Mouse (Mus musculus) embryonic facial prominence, embryonic 13.5 days (tissue): Measurements from ENCODE around the gene Dnttip1. TPM values are rescaled to one million over a fixed set of nuclear protein-coding genes. Genes with fewer than 3 reads are reported as not detected.
"Not testable (repeated sequence)": the region's sequence is repeated elsewhere in the genome, so short reads cannot be mapped to it uniquely, and the experiment has no call there.

Source experiments
- ATAC-seq: fragments of 200-750 bp; cut with Nextera tagmentation; 2 replicates; pipeline ENCODE4 v1.8.0; 2017; ENCODE audit warnings: low read depth; ENCODE audit not compliant: insufficient number of reproducible peaks, insufficient read depth, low FRiP score, low TSS enrichment
- H3K27ac ChIP-seq: fragments of 300-500 bp; sonication (generic); 2 replicates; pipeline ENCODE4 v1.5.1; 2015; ENCODE audit warnings: moderate library complexity, mild to moderate bottlenecking, inconsistent platforms
- H3K27me3 ChIP-seq: fragments of 300-500 bp; sonication (generic); 2 replicates; pipeline ENCODE4 v1.6.1; 2015; ENCODE audit warnings: mild to moderate bottlenecking, inconsistent platforms
- H3K36me3 ChIP-seq: fragments of 300-500 bp; sonication (generic); 2 replicates; pipeline ENCODE4 v1.6.1; 2015; ENCODE audit warnings: mild to moderate bottlenecking, inconsistent platforms
- H3K4me1 ChIP-seq: fragments of 300-500 bp; sonication (generic); 2 replicates; pipeline ENCODE4 v1.6.1; 2015; ENCODE audit warnings: inconsistent platforms
- H3K4me2 ChIP-seq: fragments of 300-500 bp; sonication (generic); 2 replicates; pipeline ENCODE4 v1.6.1; 2015; ENCODE audit warnings: moderate library complexity, mild to moderate bottlenecking, inconsistent platforms
- H3K4me3 ChIP-seq: fragments of 300-500 bp; sonication (generic); 2 replicates; pipeline ENCODE4 v1.5.1; 2015; ENCODE audit warnings: mild to moderate bottlenecking, inconsistent platforms
- H3K9ac ChIP-seq: fragments of 300-500 bp; sonication (generic); 2 replicates; pipeline ENCODE4 v1.6.1; 2015; ENCODE audit warnings: mild to moderate bottlenecking, inconsistent platforms
- H3K9me3 ChIP-seq: fragments of 300-500 bp; sonication (generic); 2 replicates; pipeline ENCODE4 v1.6.1; 2016; ENCODE audit warnings: inconsistent platforms
- WGBS: fragments of 180-500 bp; shearing (Covaris S2); methylation state at CpG from one replicate; pipeline ENCODE4 v1.1.7; 2015; ENCODE audit warnings: mixed read lengths; 5-methylcytosine and 5-hydroxymethylcytosine counted together
- polyA plus RNA-seq: library from polyadenylated mRNA; unstranded; fragments of >200 nt; fragmentation: Nextera tagmentation; extraction: Ambion mirVana; gene quantifications from 2 replicates; pipeline ENCODE4 v1.2.1, GENCODE M21; 2015

Dnttip1 gene
- polyA plus RNA-seq, 1 experiment from 2014 or later: 79.6 TPM

DNA sequence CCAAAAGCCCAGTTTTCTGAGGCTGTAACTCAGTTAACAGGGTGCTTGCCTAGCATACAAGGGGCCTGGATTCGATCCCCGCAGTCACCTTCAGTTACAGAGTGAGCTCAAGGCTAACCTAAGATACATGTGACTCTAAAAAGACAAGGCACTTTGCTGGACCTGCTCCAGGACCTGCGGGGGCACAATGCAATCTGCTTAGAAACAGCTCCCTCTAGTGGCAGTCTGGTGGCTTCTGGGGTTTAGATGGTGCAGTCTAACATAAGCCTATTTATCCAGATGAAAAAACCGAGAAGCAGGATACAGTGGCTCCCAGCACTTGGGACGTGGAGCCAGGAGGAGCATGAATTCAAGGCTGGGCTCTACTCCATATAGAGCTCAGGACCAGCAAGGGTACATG lies 48.5 kb downstream of the Dnttip1 start:
- no peak overlapping the region for H3K4me2 ChIP-seq
- ATAC-seq: no peak
- H3K27ac ChIP-seq: no peak overlapping the region
- no peaks in the 10 kb centered on the region for H3K27me3 ChIP-seq
- no peak overlapping the region for H3K4me3 ChIP-seq
- WGBS: 35% methylated on average over 5 of the region's 5 CpGs
- no peaks in the 10 kb centered on the region for H3K9me3 ChIP-seq
- no peaks in the 10 kb centered on the region for H3K4me1 ChIP-seq
- no peak overlapping the region for H3K9ac ChIP-seq
- H3K36me3 ChIP-seq: peaks cover 74% of the 10 kb centered on the region

DNA sequence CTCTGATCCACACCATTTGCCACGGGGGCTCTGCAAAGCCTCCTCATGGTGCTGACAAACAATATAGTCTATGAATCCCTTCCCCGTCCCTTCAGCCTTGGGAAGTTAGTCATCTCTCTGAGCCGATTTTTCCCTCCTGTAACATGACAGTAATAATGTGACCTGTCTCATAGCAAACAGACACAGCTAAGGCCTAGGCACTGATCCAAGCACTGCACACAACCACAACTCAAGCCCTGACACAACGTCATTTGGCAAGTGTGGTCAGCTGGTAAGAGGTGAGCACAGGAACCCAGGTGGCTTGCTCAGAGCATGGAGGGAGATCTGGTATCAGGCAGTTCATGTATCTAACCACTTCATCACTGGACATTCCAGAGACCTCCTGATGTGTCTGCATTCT lies 50.1 kb downstream of the Dnttip1 start:
- no peaks in the 10 kb centered on the region for H3K4me1 ChIP-seq
- no peaks in the 10 kb centered on the region for H3K27me3 ChIP-seq
- no peak overlapping the region for H3K27ac ChIP-seq
- no peaks in the 10 kb centered on the region for H3K9me3 ChIP-seq
- no peak overlapping the region for H3K9ac ChIP-seq
- no peak overlapping the region for H3K4me2 ChIP-seq
- peaks cover 84% of the 10 kb centered on the region for H3K36me3 ChIP-seq
- ATAC-seq: no peak
- H3K4me3 ChIP-seq: no peak overlapping the region
- 87% methylated on average over 4 of the region's 4 CpGs for WGBS

DNA sequence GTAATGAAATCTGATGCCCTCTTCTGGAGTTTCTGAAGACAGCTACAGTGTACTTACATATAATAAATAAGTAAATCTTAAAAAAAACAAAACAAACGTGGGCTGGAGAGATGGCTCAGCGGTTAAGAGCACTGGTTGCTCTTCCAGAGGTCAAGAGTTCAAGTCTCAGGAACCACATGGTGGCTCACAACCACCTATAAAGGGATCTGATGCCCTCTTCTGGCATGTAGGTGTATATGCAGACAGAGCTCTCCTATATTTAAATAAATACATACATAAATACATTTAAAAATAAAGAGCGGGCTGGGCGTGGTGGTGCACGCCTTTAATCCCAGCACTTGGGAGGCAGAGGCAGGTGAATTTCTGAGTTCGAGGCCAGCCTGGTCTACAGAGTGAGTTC lies 52.8 kb downstream of the Dnttip1 start:
- not testable (repeated sequence) for H3K4me1 ChIP-seq, H3K9me3 ChIP-seq, H3K27ac ChIP-seq, H3K27me3 ChIP-seq, H3K4me3 ChIP-seq, H3K4me2 ChIP-seq, H3K9ac ChIP-seq, ATAC-seq
- H3K36me3 ChIP-seq: peaks cover 74% of the 10 kb centered on the region
- 81% methylated on average over 6 of the region's 6 CpGs for WGBS

DNA sequence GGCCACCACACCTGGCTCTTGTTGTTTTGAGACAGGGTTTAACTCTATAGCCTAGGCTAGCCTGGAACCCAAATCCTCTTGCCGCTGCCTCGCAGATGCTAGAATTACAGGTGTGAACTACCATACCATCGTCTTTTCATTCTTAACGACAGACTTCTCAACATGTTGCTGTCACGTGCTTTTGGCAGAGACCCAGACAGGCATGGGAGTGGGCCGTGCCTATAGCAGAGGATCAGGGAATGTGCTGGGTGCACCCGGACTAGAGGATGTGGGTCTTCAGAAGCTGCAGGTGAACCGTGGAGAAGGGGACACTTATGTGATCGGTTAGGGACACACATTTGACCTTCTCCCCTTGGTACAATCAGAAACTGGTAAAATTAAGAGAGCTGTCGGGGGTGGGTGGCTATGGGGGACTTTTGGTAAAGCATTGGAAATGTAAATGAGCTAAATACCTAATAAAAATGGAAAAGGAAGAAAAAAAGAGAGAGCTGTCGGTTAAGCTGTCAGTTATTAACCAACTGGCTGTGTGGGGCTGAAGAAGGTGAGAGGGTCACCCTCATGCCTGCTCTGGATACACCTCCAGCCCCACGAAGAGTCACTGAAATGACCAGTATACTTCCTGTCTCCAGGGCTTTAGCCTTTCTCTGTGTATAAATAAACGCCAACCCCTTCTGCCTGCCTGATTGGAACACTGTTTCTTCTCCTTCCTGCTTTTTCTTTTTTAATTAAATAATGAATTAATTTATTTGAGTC lies 54.6 kb downstream of the Dnttip1 start:
- Histone ChIP-seq H3K4me1 (peaks cover 15% of the 10 kb centered on the region), H3K27me3 (no peaks in the 10 kb centered on the region), H3K9me3 (no peaks in the 10 kb centered on the region), H3K4me3 (no peak overlapping the region), H3K36me3 (peaks cover 63% of the 10 kb centered on the region), H3K4me2 (no peak overlapping the region), H3K27ac (no peak overlapping the region), H3K9ac (no peak overlapping the region)
- 90% methylated on average over 13 of the region's 13 CpGs for WGBS
- ATAC-seq: no peak

DNA sequence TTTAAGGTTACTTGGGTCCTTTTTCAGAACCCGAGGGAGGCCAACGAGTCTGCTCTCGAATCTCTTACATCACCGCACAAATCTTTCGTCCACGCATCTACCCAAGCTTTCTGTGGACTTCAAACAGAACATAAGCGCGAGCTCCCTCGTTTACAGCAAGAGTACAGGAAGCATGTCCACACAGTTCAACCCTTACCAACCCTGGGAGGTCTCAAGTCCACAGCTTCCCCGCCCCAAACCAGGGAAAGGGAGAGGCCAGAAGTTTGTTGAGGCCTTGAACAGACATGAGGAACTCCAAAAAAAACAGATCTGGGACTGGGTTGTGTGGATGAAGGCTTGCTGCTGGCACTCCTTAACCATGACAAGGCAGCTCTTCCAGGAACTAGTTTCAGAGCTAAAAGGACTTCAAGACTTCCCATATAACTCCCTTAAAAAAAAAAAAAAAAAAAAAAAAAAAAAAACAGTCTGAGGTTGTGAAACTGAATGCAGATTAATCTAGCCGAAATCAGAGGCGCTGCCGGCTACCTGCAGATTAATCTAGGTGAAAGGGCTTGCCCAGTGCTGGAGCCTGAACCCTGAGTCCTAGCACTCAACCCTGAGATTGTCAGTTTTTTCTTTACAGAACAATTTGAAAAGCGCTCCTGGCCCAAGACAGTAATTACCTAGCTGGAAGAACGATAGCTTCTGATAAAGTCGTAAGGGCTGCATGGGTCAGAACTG lies 57.6 kb downstream of the Dnttip1 start:
- H3K9me3 ChIP-seq: no peaks in the 10 kb centered on the region
- peaks cover 40% of the 10 kb centered on the region for H3K36me3 ChIP-seq
- H3K4me1 ChIP-seq: peaks cover 25% of the 10 kb centered on the region
- no peak overlapping the region for H3K27ac ChIP-seq
- peak overlapping the region; percentile 91 for H3K4me2 ChIP-seq
- H3K4me3 ChIP-seq: peak overlapping the region; percentile 87
- H3K27me3 ChIP-seq: no peaks in the 10 kb centered on the region
- WGBS: 86% methylated on average over 16 of the region's 16 CpGs
- ATAC-seq: no peak
- H3K9ac ChIP-seq: peak overlapping the region; percentile 81

DNA sequence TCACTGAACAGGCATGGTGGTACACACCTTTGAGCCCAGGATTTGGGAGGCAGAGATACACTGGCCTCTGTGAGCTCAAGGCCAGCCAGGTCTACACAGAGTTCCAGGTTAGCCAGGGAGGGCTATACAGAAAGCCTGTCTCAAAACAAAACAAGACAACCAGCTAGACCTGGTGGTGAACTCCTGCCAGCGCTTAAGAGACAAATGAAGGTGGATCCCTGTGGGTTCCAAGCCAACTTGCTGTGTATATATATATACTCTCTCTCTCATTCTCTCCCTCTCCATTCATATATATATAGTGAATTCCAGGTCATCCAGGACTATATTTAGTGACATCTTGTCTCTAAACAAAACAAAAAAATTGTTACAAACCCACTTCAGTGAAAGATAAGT lies 58.1 kb downstream of the Dnttip1 start:
- Histone ChIP-seq H3K9me3 (no peaks in the 10 kb centered on the region), H3K27ac (peak overlapping the region; percentile 86; the same call in 1 of the 2 replicates), H3K9ac (peak overlapping the region; percentile 81), H3K27me3 (no peaks in the 10 kb centered on the region), H3K4me3 (peak overlapping the region; percentile 87), H3K4me2 (peak overlapping the region; percentile 91), H3K36me3 (peaks cover 40% of the 10 kb centered on the region), H3K4me1 (peaks cover 25% of the 10 kb centered on the region)
- 73% methylated on average over 1 of the region's 1 CpGs for WGBS
- no peak for ATAC-seq

DNA sequence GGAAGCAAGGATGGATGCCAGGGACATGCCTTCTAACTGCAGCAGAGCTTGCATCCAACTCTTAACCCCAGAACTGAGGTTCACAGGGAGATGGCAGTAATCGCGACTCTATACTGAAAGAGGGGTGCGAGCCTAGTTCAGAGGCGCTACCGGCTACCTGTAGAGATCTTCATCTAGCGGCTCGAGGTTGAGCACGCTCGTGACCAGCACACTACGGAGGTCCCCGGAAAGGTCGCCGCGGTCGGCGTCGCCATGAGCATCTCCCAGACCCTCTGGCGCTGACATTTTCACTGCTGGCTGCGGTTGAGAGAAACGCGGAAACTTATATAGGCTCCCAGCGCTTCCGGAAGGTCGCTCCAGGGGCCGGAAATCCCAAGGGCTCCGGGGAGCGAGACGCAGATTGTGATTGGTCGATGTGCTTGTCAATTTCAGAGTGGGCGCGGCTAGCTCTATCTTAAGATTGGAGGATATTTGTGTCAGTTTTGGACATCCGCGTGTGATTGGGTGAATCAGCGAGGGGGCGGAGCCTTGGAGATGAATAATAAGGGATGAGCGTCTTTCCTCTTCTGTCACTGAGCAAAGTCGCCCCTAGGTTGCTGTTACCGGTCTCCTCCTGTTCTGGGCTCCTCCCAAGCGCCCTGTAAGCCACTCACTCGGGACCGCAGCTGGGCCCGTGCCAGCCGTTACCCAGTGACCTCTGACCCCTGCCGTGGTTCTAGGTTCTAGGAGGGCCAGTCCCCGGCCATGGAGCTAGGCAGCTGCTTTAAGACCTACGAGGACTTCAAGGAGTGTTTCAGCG lies 58.9 kb downstream of the Dnttip1 start, which contains the start of the genes Acot8 and Zswim3:
Gene Acot8 (minus strand): TSS at position 350 of the 799 bp plus-strand sequence.
Gene Zswim3 (plus strand): TSS at position 566 of the 799 bp plus-strand sequence.
- peak within 1 kb of the TSS; percentile 91 for H3K4me2 ChIP-seq
- no peaks in the 10 kb centered on the region for H3K27me3 ChIP-seq
- WGBS: under 1% methylated on average over 47 of the region's 47 CpGs
- peak within 1 kb of the TSS; percentile 83 for H3K9ac ChIP-seq
- H3K4me3 ChIP-seq: peak within 1 kb of the TSS; percentile 87
- H3K27ac ChIP-seq: peak within 1 kb of the TSS; percentile 86
- H3K9me3 ChIP-seq: no peaks in the 10 kb centered on the region
- peaks cover 25% of the 10 kb centered on the region for H3K4me1 ChIP-seq
- peaks cover 37% of the 10 kb centered on the region for H3K36me3 ChIP-seq
- ATAC-seq: peak; percentile 92

DNA sequence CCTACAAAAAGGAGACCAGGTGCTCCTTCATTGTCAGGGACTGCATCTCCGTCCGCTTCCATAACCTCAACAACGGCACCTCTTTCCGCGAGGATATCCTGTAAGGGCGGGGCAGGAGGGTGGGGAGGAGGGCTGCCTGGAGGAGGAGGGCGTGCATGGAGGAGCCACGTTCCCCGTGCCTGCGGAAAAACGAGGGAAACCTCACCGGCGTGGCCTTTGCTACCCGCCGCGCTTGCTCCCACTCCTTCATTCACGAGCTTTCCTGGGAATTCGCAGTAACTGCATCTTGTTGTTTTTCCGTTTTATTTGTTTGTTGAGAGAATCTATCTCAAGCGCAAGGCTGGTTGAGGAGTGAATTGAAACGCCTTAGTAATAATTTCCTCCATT lies 59.5 kb downstream of the Dnttip1 start:
- Histone ChIP-seq H3K9ac (peak overlapping the region; percentile 83), H3K4me2 (peak overlapping the region; percentile 91), H3K9me3 (no peaks in the 10 kb centered on the region), H3K4me1 (peaks cover 25% of the 10 kb centered on the region), H3K4me3 (peak overlapping the region; percentile 87), H3K36me3 (peaks cover 31% of the 10 kb centered on the region), H3K27me3 (no peaks in the 10 kb centered on the region), H3K27ac (peak overlapping the region; percentile 68; the same call in 1 of the 2 replicates)
- 2% methylated on average over 21 of the region's 21 CpGs for WGBS
- peak; percentile 57 for ATAC-seq

DNA sequence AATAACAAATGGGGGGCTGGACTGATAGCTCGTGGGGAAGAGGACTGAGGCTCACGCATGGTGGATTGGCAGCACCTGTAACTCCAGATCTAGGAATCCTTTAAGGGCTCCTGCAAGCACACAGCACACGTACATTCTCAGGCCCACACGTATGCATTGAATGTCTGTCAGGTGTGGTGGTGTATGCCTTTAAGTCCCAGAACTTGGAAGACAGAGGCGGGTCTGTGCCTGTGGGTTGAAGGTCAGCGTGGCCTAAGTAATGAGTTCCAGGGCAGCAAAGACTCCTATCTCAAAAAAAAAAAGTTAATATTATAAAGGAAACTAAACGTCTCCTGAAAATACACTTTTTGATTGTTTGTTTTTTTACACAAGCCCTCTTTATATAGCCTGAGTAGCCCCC lies 60.8 kb downstream of the Dnttip1 start:
- H3K36me3 ChIP-seq: peaks cover 20% of the 10 kb centered on the region
- WGBS: 65% methylated on average over 7 of the region's 7 CpGs
- H3K4me3 ChIP-seq: no peak overlapping the region
- no peak overlapping the region for H3K9ac ChIP-seq
- no peak overlapping the region for H3K27ac ChIP-seq
- peaks cover 25% of the 10 kb centered on the region for H3K4me1 ChIP-seq
- no peak for ATAC-seq
- no peaks in the 10 kb centered on the region for H3K27me3 ChIP-seq
- no peaks in the 10 kb centered on the region for H3K9me3 ChIP-seq
- no peak overlapping the region for H3K4me2 ChIP-seq

- peaks cover 8% of the 10 kb centered on the region for H3K36me3 ChIP-seq
- peaks cover 11% of the 10 kb centered on the region; the same call in 1 of the 2 replicates for H3K4me1 ChIP-seq
These were observed 67.8 kb downstream of the Dnttip1 start for GRCm38 (mm10) chr2:164813557-164813956.

DNA sequence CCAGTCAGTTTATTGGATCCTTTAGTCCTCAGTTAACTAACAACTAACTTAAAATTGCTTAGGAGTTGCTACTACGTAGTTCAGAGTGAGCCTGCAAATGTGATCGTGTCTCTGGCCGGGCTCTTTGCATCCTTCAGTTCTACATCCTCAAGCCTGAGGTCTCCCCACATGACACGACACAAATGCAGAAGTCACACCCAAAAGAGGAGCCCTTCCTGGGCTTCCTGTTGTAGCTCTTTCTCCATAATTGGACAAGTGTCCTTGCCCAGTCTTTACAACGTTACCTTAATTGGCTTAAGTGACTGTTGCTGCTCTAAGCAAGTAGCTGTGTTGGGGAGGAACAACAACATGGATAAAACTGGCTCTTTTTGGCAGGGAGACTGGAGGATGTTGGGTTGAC lies 69.6 kb downstream of the Dnttip1 start:
- no peaks in the 10 kb centered on the region for H3K27me3 ChIP-seq
- no peaks in the 10 kb centered on the region for H3K9me3 ChIP-seq
- no peak for ATAC-seq
- no peak overlapping the region for H3K9ac ChIP-seq
- H3K4me2 ChIP-seq: no peak overlapping the region
- peaks cover 5% of the 10 kb centered on the region; the same call in 1 of the 2 replicates for H3K36me3 ChIP-seq
- H3K4me3 ChIP-seq: no peak overlapping the region
- H3K4me1 ChIP-seq: peaks cover 11% of the 10 kb centered on the region; the same call in 1 of the 2 replicates
- no peak overlapping the region for H3K27ac ChIP-seq
- WGBS: 82% methylated on average over 5 of the region's 5 CpGs

More at GRCm38 (mm10) chr2:164813557-164813956, 67.8 kb downstream of the Dnttip1 start:
- 61% methylated on average over 2 of the region's 2 CpGs for WGBS
- no peak overlapping the region for H3K4me3 ChIP-seq
- no peak overlapping the region for H3K27ac ChIP-seq
- H3K9me3 ChIP-seq: no peaks in the 10 kb centered on the region
- no peak overlapping the region for H3K4me2 ChIP-seq
- H3K9ac ChIP-seq: no peak overlapping the region
- no peaks in the 10 kb centered on the region for H3K27me3 ChIP-seq
- no peak for ATAC-seq
